9 mouse cellular contexts compared by ENCODE assay signal in genomic region chr9:114673626-114674025, GRCm38 (mm10). TPM values are rescaled to one million over a fixed set of nuclear protein-coding genes. Genes with fewer than 3 reads are reported as not detected.
DNase-seq lines count a peak whose midpoint lies in the region; ATAC-seq and TF ChIP-seq lines count a peak whose summit lies in the region.
"Had no signal": no experiment of that assay in that cellular context is flagged by ENCODE, and none has a peak within 500 bp of the region (broad histone marks: within the 10 kb centered on the region; RNA-seq: fewer than 3 reads in every experiment).

No protein-coding gene starts in this region.

- no peak for TF ChIP-seq EP300 in heart, adult 2 months (IDR thresholded peaks at IDR 0.05; ENCODE audit: insufficient read depth, low read depth, low read length)

- no peaks in the 10 kb centered on the region for H3K27me3 ChIP-seq in heart, adult 2 months (ENCODE audit: control insufficient read depth, insufficient read depth, low read length)
- H3K27me3 ChIP-seq in forebrain, postnatal 0 days (ENCODE audit: insufficient read depth, low read length), result no peaks in the 10 kb centered on the region
- H3K27me3 ChIP-seq in neural tube, embryonic 13.5 days, result no peaks in the 10 kb centered on the region

- 49% methylated on average over 2 of the region's 2 CpGs for WGBS in heart, adult 2 months
- WGBS in forebrain, postnatal 0 days, result 62% methylated on average over 2 of the region's 2 CpGs
- 44% methylated on average over 2 of the region's 2 CpGs for WGBS in neural tube, embryonic 13.5 days

- no peaks in the 10 kb centered on the region for H3K79me2 ChIP-seq in heart, adult 2 months (replicated peaks; ENCODE audit: control insufficient read depth, insufficient read depth, low read length)

- peak overlapping the region; percentile 82; the same call in 1 of the 2 replicates for H3K27ac ChIP-seq in heart, adult 2 months
- peak overlapping the region; percentile 90 for H3K27ac ChIP-seq in left cerebral cortex, adult 2 months
- peak overlapping the region; percentile 84; the same call in 1 of the 2 replicates for H3K27ac ChIP-seq in forebrain, postnatal 0 days (ENCODE audit: low read depth, low read length)
- H3K27ac ChIP-seq in neural tube, embryonic 13.5 days (replicated peaks), result peak overlapping the region; percentile 80

- no peak for DNase-seq in heart, adult 2 months
- DNase-seq in heart, adult 8-10 months (ENCODE audit: low spot score), result no peak
- no peak for DNase-seq in left cerebral cortex, adult 2 months (ENCODE audit: extremely low spot score in 1 of 2, low spot score in 2 of 2)
- DNase-seq in left cerebral cortex, adult 8-10 months (ENCODE audit: low spot score in 2 of 2), result no peak
- no peak for DNase-seq in forebrain, postnatal 0 days
- DNase-seq in thymus, postnatal 36 days, result no peak
- DNase-seq: gastrocnemius, postnatal 25 days; lung, adult 2 months had no signal

- peak overlapping the region; percentile 67 for H3K4me2 ChIP-seq in forebrain, postnatal 0 days (ENCODE audit: low read depth)
- H3K4me2 ChIP-seq in neural tube, embryonic 13.5 days, result peak overlapping the region; percentile 60

- intact Hi-C loops in heart, adult 2 months (cut with DNase I), result no loop called here
- intact Hi-C loops in left cerebral cortex, adult 2 months (cut with DNase I), result no loop called here

- ATAC-seq in forebrain, postnatal 0 days, result no peak
- no peak for ATAC-seq in neural tube, embryonic 13.5 days (ENCODE audit: low read depth)

- no peaks in the 10 kb centered on the region for H3K36me3 ChIP-seq in heart, adult 2 months (ENCODE audit: control insufficient read depth, insufficient read depth, low read length)
- no peaks in the 10 kb centered on the region for H3K36me3 ChIP-seq in forebrain, postnatal 0 days (ENCODE audit: insufficient read depth)
- H3K36me3 ChIP-seq in neural tube, embryonic 13.5 days, result no peaks in the 10 kb centered on the region

- H3K4me1 ChIP-seq in heart, adult 2 months (ENCODE audit: control insufficient read depth, insufficient read depth, low read length), result no peaks in the 10 kb centered on the region; the same call in 1 of the 2 replicates
- H3K4me1 ChIP-seq in forebrain, postnatal 0 days (ENCODE audit: insufficient read depth), result peaks cover 7% of the 10 kb centered on the region
- peaks cover 12% of the 10 kb centered on the region for H3K4me1 ChIP-seq in neural tube, embryonic 13.5 days (replicated peaks)

- no peak overlapping the region for H3K9ac ChIP-seq in heart, adult 2 months (ENCODE audit: low read depth, low read length)
- H3K9ac ChIP-seq in forebrain, postnatal 0 days, result 0 out of 2 replicates have a peak overlapping the region, but pooled peaks have one; percentile 72
- H3K9ac ChIP-seq in neural tube, embryonic 13.5 days, result peak overlapping the region; percentile 71; the same call in 1 of the 2 replicates

- H3K9me3 ChIP-seq in forebrain, postnatal 0 days (ENCODE audit: low read length), result no peaks in the 10 kb centered on the region
- H3K9me3 ChIP-seq in neural tube, embryonic 13.5 days, result no peaks in the 10 kb centered on the region

- H3K4me3 ChIP-seq in heart, adult 2 months, result peak overlapping the region; percentile 50
- peak overlapping the region; percentile 49 for H3K4me3 ChIP-seq in left cerebral cortex, adult 2 months
- no peak overlapping the region; the same call in 1 of the 2 replicates for H3K4me3 ChIP-seq in forebrain, postnatal 0 days (ENCODE audit: low read depth, low read length)
- no peak overlapping the region for H3K4me3 ChIP-seq in neural tube, embryonic 13.5 days

- TF ChIP-seq POLR2A in heart, adult 2 months (IDR thresholded peaks at IDR 0.05; ENCODE audit: insufficient read depth, low read depth, low read length), result no peak

- no peak for TF ChIP-seq CTCF in heart, adult 2 months (IDR thresholded peaks at IDR 0.05)
- TF ChIP-seq CTCF in left cerebral cortex, adult 2 months (IDR thresholded peaks at IDR 0.05), result no peak
- TF ChIP-seq CTCF in forebrain, postnatal 0 days (IDR thresholded peaks at IDR 0.05; ENCODE audit: low read depth), result no peak

RNA-seq across cellular contexts. Expression of gene Dync1li1, which starts 15.0 kb away (rescaled TPM):
- 10 to 100 TPM; 64.3 to 68.2 TPM for total RNA-seq in heart, adult 2 months (2021)
- polyA plus RNA-seq in heart, adult 2 months (2012; rRNA removed), result 22.4 and 32.6 TPM in 2 replicates
- total RNA-seq in heart, adult 8-10 months (2022), result 10 to 100 TPM; 57.3 to 70.2 (median 66.2) TPM
- total RNA-seq in left cerebral cortex, adult 2 months (2021), result 10 to 100 TPM; 87.7 to 91.9 TPM
- total RNA-seq in left cerebral cortex, adult 8-10 months (2022), result 10 to 100 TPM; 84.6 to 87.5 (median 85.9) TPM
- 136 and 152 TPM in 2 replicates for total RNA-seq in forebrain, postnatal 0 days (2014; rRNA removed)
- polyA plus RNA-seq in forebrain, postnatal 0 days (2015; fragmentation: Nextera tagmentation; extraction: Ambion mirVana), result 127 and 145 TPM in 2 replicates
- polyA plus RNA-seq in neural tube, embryonic 13.5 days (2015; fragmentation: Nextera tagmentation; extraction: Ambion mirVana), result 143 and 151 TPM in 2 replicates

RNA-seq across cellular contexts. Expression of gene Cnot10, which starts 33.6 kb away (rescaled TPM):
- 10 to 100 TPM; 22.5 to 23.5 TPM for total RNA-seq in heart, adult 2 months (2021)
- polyA plus RNA-seq in heart, adult 2 months (2012; rRNA removed), result 16.8 and 26.2 TPM in 2 replicates
- 10 to 100 TPM; 21.2 to 22.9 (median 21.8) TPM for total RNA-seq in heart, adult 8-10 months (2022)
- 10 to 100 TPM; 47.7 to 49.1 TPM for total RNA-seq in left cerebral cortex, adult 2 months (2021)
- 10 to 100 TPM; 42.6 to 48.7 (median 45.0) TPM for total RNA-seq in left cerebral cortex, adult 8-10 months (2022)
- 45.2 and 50.6 TPM in 2 replicates for total RNA-seq in forebrain, postnatal 0 days (2014; rRNA removed)
- polyA plus RNA-seq in forebrain, postnatal 0 days (2015; fragmentation: Nextera tagmentation; extraction: Ambion mirVana), result 44.4 and 47.1 TPM in 2 replicates
- polyA plus RNA-seq in neural tube, embryonic 13.5 days (2015; fragmentation: Nextera tagmentation; extraction: Ambion mirVana), result 57.1 and 62.2 TPM in 2 replicates

RNA-seq across cellular contexts. Expression of gene Cmtm6, which starts 57.3 kb away (rescaled TPM):
- total RNA-seq in heart, adult 2 months (2021), result 10 to 100 TPM; 21.0 to 25.8 TPM
- 17.9 and 38.0 TPM in 2 replicates for polyA plus RNA-seq in heart, adult 2 months (2012; rRNA removed)
- total RNA-seq in heart, adult 8-10 months (2022), result 10 to 100 TPM; 16.1 to 23.8 (median 19.3) TPM
- 10 to 100 TPM; 19.8 to 22.4 TPM for total RNA-seq in left cerebral cortex, adult 2 months (2021)
- 10 to 100 TPM; 20.0 to 25.7 (median 22.9) TPM for total RNA-seq in left cerebral cortex, adult 8-10 months (2022)
- total RNA-seq in forebrain, postnatal 0 days (2014; rRNA removed), result 16.3 and 17.1 TPM in 2 replicates
- polyA plus RNA-seq in forebrain, postnatal 0 days (2015; fragmentation: Nextera tagmentation; extraction: Ambion mirVana), result 19.5 and 22.7 TPM in 2 replicates
- 20.3 and 22.3 TPM in 2 replicates for polyA plus RNA-seq in neural tube, embryonic 13.5 days (2015; fragmentation: Nextera tagmentation; extraction: Ambion mirVana)

Comparison
In these comparisons a context has a peak if more than half of its experiments do, and no peak if none do; other contexts are left out.
1. H3K4me3 ChIP-seq: peak in heart, adult 2 months (single experiment) and left cerebral cortex, adult 2 months (single experiment); none in forebrain, postnatal 0 days (single experiment) and neural tube, embryonic 13.5 days (single experiment).
2. Peak in every context shown above with its lines, with median percentiles within 50 percentile points of each other: H3K27ac ChIP-seq.